Mouse (Mus musculus): ENCODE measurements around the gene Tagln2.
A peak's percentile ranks its signal among the peaks of the same experiment; 100 is the strongest.

Gene Tagln2

DNA sequence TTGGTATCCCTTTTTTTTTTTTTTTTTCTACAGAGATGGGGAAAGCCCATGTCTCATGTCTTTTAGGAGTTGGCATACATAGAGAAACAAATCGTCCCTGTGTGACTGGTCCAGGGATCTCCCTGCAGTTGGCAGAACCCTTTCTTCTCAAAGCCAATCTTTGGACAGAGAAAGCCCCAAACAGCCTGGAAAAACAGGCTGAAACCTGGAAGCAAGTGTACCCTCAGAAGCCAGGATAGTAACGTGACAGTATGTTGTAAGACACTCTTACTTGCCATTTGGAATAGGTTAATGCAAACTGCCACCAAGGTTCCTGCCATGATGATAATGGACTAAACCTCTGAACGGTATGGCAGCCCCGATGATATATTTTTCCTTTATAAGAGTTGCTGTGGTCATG lies 19.5 kb upstream of the Tagln2 start:
- DNase-seq (ENCODE audit: extremely low spot score, low read depth, low spot score), result no peak

DNA sequence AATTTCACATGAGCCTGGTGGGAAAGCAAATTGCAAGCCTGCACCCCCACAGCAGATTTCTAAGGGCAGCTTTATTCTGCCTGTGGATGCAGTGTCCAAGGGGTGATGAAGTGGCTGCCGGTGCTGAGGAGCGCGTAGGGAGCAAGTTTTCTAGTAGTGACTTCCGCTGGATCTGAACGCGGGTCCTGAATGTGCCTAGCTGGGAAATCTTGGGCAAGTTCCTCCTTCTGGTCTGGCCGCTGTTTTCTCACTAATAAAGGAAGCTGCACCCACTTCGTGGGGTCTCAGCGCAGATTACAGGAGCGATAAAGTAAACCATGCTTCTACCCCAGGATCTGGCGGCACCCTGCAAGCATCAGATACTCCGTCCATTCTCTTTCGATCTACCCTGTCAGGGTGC lies 18.7 kb upstream of the Tagln2 start:
- DNase-seq (ENCODE audit: extremely low spot score, low read depth, low spot score), result no peak

DNA sequence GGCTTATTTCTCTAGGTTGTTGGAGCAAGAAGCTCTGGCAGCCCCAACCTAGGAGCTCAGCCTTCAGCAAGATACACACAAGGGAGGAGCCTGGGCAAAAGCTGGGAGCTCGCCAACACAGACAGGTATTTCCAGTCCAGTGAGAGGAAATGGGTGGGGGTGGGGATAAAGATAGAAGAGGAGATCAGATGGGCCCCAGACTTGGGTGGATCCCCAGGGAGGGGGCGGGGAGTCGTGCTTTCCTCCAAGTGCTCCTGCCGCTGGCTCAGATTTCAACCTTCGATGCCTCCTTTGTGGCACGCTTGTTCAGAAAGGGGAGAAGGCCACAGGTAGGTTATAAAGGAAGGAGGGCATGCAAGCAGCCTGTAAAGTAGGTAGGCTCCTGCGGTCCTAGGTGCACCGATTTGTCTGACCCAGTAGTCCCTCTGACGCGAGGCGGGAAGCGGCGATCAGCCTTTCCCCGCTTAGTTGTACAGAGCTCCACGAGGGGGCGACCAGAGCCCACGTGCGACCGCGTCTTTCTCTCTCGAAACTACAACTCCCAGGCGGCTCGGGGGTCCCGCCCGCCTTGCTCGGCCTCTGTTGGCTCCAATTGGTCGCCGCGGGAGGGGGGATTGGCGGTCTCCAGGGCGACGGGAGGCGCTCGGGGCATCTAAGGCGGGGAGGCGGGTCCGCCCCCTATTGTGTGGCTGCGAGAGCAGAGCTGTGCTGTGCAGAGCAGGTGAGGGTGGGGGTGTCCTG lies 18.1 kb upstream of the Tagln2 start, which contains the start of gene Igsf9:
Gene Igsf9, plus strand, starts transcription at position 249 of the 741 bp plus-strand sequence.
- DNase-seq (ENCODE audit: extremely low spot score, low read depth, low spot score), result peak; percentile 66

DNA sequence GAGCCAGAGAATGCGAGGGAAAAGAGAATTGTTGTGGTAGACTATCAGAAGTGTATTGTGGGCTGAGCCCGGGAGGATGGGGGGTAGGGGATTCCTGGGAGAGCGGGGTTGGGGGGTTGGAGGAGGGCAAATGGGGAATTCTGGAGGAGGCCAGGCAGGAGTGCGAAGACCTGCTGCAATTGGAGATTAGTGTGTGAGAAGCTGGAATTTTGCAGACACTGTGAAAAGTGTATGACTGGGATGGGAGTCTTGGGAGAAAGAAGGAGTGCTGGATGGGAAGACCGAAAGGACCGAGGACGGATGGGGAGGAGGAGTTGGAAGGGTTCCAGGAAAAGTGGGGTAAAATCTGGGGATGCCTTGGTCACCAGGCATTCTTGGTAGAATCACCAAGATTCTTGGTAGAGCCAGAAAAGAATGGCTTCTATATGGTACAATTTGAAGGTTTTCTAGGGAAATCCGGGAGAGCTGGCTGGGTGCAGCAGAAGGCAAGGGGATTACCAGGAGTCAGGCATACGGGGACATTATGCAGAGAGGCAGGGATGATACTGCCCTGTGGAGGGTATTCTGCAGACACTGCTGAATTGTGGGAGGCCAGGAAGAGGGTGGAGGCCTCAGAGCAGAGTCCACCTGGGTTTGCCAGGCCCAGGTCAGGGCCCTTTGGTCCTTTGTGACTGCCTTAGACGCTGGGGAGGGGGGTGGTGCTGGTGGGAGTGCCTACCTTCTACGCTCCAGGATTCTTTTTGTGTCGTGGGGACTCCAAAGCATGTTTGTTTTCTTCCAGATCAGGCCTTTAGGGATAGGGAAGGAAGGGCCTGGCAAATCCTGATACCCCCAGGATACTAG lies 17.1 kb upstream of the Tagln2 start:
- DNase-seq (ENCODE audit: extremely low spot score, low read depth, low spot score), result no peak

DNA sequence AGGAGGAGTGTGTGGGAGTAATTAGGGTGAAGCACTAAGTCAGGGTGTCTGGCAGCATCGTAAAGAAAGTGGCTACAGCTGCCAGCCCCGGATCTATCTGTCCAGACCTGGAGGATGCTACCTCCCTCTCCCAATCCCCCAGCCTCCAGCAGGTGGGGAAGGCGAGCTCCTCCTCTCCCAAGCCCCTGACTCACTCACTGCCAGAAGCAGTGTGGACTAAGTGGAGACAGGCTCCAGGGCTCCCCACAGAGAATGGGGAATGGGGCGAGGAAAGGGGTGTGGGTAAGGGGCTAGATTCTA lies 16.5 kb upstream of the Tagln2 start:
- no peak for DNase-seq (ENCODE audit: extremely low spot score, low read depth, low spot score)

DNA sequence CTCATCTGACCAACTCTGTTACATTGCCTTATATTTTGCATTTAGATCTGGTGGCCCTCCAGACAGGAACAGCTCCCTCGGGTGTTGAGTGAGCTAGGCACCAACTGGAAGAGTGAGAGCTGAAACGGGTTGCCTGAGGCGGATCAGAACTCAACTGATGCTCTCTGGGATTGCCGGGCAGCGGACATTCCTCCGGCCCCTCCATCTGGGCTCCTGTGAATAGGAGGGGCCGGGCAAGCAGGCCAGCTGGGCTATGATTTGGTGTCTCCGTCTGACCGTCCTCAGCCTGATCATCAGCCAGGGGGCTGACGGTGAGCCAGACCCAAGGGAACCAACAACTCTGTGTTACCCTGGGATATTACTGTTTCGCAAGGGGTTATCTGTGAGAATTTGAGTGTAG lies 15.6 kb upstream of the Tagln2 start:
- DNase-seq (ENCODE audit: extremely low spot score, low read depth, low spot score), result no peak

DNA sequence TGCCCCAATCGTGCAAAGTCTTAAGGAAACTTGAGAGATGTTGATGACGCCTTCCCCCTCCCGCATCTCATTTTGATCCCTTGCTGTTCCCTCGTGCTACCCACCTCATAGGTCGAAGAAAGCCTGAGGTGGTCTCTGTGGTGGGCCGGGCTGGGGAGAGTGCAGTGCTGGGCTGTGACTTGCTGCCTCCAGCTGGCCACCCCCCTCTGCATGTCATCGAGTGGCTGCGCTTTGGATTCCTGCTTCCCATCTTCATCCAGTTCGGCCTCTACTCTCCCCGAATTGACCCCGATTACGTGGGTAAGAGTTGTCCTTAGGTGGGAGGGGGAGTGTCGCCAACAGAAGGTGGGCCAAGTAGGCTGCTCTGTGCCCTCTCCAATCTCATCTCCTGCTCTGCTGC lies 15.2 kb upstream of the Tagln2 start:
- DNase-seq (ENCODE audit: extremely low spot score, low read depth, low spot score), result no peak

DNA sequence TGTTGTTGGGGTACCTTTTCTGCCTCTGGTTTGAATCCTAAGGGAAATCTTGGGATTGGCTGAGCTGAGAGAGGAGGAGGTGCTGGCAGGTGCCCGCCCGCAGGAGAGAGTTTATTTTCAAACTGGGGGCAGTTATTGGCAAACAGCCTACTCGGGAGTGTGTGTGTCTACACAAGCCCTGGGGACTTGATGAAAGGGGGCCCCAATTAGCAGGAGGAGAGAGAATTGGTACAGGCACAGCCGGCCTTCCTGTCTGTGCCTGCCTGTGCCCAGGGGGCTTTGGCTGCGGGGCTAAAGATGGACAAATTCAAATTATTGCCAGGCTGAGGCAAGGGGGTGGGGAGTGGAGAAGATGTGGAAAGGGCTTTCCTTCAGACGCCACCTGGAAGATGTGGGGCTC lies 14.0 kb upstream of the Tagln2 start:
- DNase-seq (ENCODE audit: extremely low spot score, low read depth, low spot score), result no peak

DNA sequence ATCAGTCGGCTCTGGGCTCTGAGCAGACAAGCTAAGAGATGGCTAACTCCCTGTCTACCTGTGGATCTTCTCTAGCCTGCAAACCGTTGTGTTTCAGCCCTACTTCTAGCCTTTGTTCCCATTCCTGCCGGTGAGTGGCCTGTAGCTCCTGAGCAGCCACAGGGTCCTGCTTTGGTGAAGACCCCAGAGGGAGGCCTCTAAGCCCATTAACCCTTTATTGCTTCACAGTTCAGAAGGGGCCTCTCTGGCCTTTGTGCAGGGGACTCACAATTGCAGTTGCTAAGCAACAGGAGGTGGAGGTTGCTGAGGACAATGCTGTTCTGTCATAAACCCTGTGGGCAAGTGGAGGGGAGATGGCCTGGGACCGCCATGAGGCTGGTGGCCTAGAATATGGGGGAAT lies 13.6 kb upstream of the Tagln2 start:
- no peak for DNase-seq (ENCODE audit: extremely low spot score, low read depth, low spot score)

DNA sequence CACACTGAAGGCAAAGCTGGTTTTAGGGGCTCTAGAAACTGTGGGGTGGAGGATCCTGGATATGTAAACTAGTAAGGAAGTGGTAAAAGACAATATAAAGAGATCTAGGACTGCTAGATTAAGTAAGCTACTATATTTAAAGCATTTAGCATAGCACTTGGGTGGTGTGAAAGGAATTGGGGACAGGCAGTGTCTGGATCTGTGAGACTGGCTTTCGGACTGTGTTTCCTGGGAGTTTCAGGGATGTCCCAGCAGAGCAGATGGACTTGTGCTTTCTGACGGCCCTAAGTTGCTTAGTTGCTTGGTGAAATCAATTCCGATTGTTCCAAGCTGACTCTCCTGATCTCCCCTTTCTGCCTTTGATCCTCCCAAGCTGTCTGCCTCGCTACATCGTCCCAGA lies 13.2 kb upstream of the Tagln2 start:
- no peak for DNase-seq (ENCODE audit: extremely low spot score, low read depth, low spot score)

DNA sequence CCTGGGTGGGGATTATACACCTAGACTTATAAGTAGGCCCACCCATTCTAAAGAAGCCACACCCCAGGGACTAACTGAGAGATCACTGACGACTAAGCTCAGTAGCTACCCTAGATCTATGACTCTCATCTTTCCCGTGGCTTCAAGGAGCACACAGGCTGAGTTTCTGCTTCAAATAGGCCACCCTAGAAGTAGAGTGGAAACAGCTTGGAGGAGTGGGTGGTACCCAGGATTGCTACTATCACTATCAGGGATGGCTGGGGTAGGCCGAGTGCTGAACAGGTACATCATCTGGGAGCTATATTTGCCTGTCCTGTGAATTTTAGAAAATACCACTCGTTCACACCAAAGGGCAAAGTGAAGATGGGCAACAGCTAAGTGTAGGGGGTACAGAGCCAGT lies 12.0 kb upstream of the Tagln2 start:
- no peak for DNase-seq (ENCODE audit: extremely low spot score, low read depth, low spot score)

DNA sequence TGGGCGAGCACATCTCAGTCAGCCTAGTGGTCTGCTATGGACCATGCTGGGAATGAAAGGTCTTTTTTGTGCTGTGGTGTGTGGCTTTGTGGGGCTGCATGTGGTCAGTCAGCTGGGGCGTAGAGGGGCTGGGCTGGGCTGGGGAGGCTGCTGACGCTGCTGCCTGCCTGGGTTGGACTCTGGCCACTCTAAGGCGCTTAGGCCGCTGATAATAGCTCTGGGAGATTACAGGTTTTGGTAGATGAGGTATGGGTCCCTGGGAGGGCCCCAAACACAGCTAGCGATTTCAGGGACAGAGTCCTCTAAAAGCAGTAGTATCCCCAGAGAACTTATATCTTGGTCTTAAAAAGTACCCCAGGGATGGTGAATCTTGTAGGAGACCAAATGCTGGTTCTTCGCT lies 11.0 kb upstream of the Tagln2 start:
- no peak for DNase-seq (ENCODE audit: extremely low spot score, low read depth, low spot score)

DNA sequence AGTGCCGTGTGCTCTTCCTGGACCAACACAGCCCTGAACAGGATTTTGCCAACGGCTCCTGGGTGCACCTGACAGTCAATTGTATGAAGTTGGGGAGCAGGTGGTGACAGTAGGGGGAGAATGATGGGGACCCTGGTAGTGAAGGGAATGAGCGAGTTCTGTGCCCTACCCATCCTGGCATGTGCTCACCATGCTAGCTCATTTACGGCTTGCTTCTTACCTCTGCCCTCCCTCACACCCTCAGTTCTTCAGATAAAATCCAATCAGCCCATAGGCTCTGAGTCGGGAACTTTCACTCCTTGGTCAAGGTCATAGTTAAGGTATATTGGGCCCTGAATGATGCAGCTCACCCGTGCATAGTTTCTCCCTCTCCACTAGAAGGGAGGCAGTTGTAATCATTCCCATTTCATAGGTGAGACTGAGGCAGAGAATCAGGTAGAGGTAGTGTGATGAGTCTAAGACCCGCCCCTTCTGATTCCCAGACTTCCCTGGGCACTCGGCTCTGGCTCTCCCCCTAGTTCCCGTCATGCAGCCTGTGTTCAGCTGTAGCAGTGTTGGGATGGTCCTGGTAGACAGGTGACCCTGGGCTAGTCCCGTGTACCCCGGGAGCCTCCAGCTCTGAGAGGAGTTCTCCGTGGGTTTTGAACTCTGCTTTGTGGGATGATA lies 10.1 kb upstream of the Tagln2 start:
- DNase-seq (ENCODE audit: extremely low spot score, low read depth, low spot score), result no peak

DNA sequence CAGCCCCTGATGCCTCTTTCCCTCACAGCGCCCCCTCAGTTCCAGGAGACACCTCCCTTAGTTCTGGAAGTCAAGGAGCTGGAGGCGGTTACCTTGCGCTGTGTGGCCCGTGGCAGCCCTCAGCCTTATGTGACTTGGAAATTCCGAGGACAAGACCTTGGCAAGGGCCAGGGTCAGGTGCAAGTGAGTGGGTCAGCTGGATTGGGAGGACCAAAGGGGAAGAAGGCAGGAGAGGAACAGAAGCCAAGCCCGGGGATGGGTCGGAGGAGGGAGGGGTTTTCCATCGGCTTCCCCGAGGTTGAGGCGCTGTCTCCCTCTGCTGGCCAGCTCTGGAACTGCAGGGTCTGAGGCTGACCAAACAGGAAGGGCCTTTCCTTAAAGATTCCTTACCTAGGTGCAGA lies 9.6 kb upstream of the Tagln2 start:
- peak; percentile 47 for DNase-seq (ENCODE audit: extremely low spot score, low read depth, low spot score)

DNA sequence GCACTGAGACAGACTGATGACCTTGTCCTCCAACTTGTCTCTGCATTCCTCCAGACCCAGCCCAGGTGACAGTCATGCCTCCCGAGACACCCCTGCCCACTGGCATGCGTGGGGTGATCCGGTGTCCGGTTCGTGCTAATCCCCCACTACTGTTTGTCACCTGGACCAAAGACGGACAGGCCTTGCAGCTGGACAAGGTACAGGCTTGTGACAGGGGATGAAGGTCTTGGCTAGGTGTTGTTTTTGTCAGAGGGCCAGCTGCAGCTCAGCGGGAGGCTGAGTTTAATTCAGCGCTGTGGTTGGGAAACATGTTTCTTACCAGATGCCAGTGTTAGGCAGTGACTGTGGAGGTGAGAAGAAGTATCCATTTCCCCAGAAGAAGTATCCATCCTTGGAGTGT lies 7.8 kb upstream of the Tagln2 start:
- no peak for DNase-seq (ENCODE audit: extremely low spot score, low read depth, low spot score)

DNA sequence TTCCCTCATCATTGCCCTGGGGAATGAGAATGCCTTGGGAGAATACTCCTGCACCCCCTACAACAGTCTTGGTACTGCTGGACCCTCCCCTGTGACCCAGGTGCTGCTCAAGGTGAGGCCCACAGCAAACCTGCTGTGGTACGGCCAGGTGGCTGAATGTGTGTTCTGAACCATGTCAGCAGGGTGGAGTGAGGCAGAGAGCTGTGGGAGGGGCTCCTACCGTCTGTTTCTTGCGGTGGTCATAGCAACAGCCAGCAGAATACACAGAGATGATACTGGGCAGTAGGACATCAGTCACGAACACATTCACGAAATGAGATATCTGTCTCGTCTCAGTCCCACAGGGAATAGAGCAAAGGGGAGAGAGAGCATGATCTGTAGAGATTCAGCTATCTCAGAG lies 6.3 kb upstream of the Tagln2 start:
- DNase-seq (ENCODE audit: extremely low spot score, low read depth, low spot score), result no peak

DNA sequence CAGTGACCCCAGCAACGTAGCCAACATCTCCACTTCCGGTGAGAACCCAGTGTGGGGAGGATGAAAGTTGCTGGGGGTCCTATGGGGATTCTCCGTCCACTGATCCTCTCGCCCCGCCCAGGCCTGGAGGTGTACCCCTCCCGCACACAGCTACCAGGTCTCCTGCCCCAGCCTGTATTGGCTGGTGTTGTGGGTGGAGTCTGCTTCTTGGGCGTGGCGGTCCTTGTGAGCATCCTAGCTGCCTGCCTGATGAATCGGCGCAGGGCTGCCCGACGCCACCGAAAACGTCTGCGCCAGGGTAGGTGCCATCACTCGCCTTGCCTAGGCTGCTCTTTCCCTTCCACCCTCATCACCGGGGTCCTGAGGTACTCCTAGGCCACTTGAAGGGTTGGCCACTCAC lies 3.8 kb upstream of the Tagln2 start:
- no peak for DNase-seq (ENCODE audit: extremely low spot score, low read depth, low spot score)

DNA sequence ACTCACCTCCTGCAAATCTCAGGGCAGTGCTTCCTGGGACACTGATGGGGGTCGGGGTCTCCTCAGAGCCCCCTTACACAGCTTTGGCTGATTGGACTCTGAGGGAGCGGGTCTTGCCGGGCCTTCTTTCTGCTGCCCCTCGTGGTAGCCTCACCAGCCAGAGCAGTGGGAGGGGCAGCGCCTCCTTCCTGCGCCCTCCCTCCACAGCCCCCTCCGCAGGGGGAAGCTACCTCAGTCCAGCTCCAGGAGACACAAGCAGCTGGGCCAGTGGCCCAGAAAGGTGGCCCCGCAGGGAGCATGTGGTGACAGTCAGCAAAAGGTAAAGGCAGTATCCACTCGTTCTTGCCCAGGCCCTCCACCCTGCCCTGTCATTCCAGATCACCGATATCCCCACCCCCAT lies 2.4 kb upstream of the Tagln2 start:
- no peak for DNase-seq (ENCODE audit: extremely low spot score, low read depth, low spot score)

DNA sequence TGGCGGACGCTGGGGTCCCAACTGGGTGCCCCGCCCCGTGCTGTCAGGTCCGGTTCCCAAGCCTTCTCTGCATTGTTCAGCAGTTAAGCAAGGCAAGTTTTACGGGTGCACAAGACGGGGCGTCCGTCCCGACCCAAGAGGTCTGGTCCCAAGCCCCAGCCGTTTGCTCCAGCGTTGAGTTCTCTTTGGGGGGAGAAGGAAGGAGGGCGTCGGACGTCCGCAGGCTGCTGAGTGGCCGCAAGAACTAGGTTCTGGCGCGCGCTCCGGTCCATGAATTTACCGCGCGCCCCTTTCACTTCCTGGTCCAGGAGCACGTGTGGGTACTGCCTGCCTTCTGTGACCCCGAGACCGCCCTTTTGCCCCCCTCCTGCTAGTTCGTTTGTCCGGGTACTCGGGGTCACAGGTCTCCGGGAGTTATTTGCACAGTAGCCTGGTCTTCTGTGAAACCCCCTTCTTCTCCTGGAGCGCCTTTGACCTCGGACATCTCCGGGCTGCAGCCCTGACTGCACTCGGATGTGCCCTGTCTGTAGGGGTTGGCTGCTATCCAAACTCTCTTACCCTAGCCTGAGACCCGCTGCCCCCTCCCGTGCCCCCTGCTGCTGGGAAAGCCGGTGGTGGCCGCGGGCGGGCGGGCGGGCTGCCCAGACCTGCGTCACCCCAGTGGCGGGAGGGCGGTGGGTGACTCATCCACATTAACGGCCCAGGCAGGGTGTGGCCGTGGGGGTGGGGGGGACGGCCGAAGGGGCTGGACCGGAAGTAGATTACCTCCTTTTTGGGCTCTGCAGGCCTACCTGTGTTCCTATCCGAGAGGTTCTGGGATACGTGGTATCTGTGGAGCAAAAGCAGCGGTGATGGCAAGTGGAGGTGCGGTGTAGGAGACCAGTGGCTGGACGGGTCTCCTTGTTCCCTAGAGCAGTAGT lies 864 bp downstream of the Tagln2 start:
- no peak for DNase-seq (ENCODE audit: extremely low spot score, low read depth, low spot score)

DNA sequence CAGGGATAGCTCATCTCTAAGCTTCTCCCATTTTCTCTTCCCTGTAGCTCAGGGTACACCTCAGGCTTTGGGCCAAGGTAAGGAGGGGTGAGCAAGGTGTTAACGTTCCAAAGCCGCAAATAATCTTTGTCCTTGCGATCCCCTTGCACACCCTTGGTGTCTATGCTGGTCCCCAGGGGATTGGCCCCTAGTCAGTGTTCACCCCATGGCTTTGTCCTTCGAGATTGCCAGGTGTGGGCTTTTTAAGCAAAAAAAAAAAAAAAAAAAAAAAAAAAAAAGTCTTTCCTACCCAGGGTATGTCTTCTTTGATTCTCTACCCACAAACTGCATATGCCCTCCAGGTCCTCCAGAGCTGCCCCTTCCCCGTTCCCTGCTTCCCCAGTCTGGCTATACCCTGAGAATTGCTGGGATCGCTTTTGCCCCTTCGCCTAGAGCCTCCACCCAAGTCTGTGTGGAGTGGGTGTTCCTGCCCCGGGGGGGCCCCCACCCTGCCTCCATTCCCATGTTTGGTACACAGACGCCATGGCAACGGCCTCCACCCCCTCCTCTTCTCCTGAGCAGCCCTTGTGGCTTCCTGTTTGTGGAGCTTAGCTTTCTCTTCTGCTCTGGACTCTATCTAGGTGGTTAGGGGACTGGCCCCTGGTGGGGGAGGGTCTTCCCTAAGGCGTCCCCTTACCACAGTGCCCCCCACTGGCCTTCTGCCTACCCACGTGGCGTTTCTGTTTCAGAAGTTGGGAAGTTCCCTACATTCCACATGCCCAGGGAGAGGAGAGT lies 1.7 kb downstream of the Tagln2 start:
- no peak for DNase-seq (ENCODE audit: extremely low spot score, low read depth, low spot score)

Measured in hindlimb bud, embryonic 11.5 days (tissue).